Mouse (Mus musculus): ENCODE data around the gene Ccdc141. TPM values are rescaled to one million over a fixed set of nuclear protein-coding genes. Genes with fewer than 3 reads are reported as not detected.
A peak's percentile ranks its signal among the peaks of the same experiment; 100 is the strongest.

Gene Ccdc141
- polyA plus RNA-seq, 1 experiment from 2014 or later: 2.2 TPM

- WGBS: 20% methylated on average over 1 of the region's 1 CpGs
- ATAC-seq: no peak
- no peaks in the 10 kb centered on the region for H3K4me1 ChIP-seq (replicated peaks; ENCODE audit: control insufficient read depth, insufficient read depth, low read length)
- H3K27ac ChIP-seq (ENCODE audit: low read depth, low read length): no peak overlapping the region
- no peaks in the 10 kb centered on the region for H3K36me3 ChIP-seq (ENCODE audit: control insufficient read depth, insufficient read depth)
- no peak overlapping the region for H3K9ac ChIP-seq (ENCODE audit: low read depth, low read length)
- H3K4me3 ChIP-seq (ENCODE audit: low read depth, low read length): no peak overlapping the region
- H3K27me3 ChIP-seq (replicated peaks; ENCODE audit: control insufficient read depth, insufficient read depth, low read length): no peaks in the 10 kb centered on the region
- TF ChIP-seq CTCF (IDR thresholded peaks at IDR 0.05; ENCODE audit: low read depth): no peak
- H3K4me2 ChIP-seq (replicated peaks; ENCODE audit: low read depth): no peak overlapping the region
- no peaks in the 10 kb centered on the region for H3K9me3 ChIP-seq (ENCODE audit: control insufficient read depth)
These were observed 35.5 kb downstream of the Ccdc141 start for GRCm38 (mm10) chr2:77134906-77135305.

- Histone ChIP-seq H3K9ac (ENCODE audit: low read depth, low read length) (no peak overlapping the region), H3K4me2 (replicated peaks; ENCODE audit: low read depth) (no peak overlapping the region), H3K27ac (ENCODE audit: low read depth, low read length) (no peak overlapping the region), H3K4me3 (ENCODE audit: low read depth, low read length) (no peak overlapping the region), H3K27me3 (replicated peaks; ENCODE audit: control insufficient read depth, insufficient read depth, low read length) (no peaks in the 10 kb centered on the region), H3K9me3 (ENCODE audit: control insufficient read depth) (no peaks in the 10 kb centered on the region), H3K4me1 (replicated peaks; ENCODE audit: control insufficient read depth, insufficient read depth, low read length) (no peaks in the 10 kb centered on the region), H3K36me3 (ENCODE audit: control insufficient read depth, insufficient read depth) (no peaks in the 10 kb centered on the region)
- WGBS: 70% methylated on average over 1 of the region's 1 CpGs
- no peak for ATAC-seq
- TF ChIP-seq CTCF (IDR thresholded peaks at IDR 0.05; ENCODE audit: low read depth): no peak
These were observed 37.0 kb downstream of the Ccdc141 start for GRCm38 (mm10) chr2:77133407-77133806.

DNA sequence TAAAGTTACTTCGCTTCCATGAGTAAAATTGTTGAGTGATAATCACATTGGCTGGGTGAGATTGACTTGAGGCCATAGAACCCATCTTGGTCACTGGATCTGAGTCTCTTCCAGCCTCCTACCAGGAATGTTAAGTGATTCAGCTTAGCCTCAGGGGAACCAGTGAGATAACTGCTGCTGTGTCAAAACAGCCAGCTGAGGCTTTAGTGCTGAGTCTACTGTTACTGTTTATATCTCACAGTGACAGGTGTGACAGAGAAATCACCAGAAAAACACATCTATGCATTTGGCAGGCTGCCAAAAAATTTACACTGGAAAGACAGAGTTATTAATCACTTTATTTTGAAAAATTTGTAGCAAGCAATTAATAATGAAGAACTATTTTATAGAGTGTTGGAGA is 43.5 kb downstream of the Ccdc141 start:
- H3K9ac ChIP-seq (ENCODE audit: low read depth, low read length): no peak overlapping the region
- no peak overlapping the region for H3K27ac ChIP-seq (ENCODE audit: low read depth, low read length)
- H3K36me3 ChIP-seq (ENCODE audit: control insufficient read depth, insufficient read depth): no peaks in the 10 kb centered on the region
- no peak for TF ChIP-seq CTCF (IDR thresholded peaks at IDR 0.05; ENCODE audit: low read depth)
- no peaks in the 10 kb centered on the region for H3K27me3 ChIP-seq (replicated peaks; ENCODE audit: control insufficient read depth, insufficient read depth, low read length)
- no peak overlapping the region for H3K4me3 ChIP-seq (ENCODE audit: low read depth, low read length)
- no peak for ATAC-seq
- H3K4me2 ChIP-seq (replicated peaks; ENCODE audit: low read depth): no peak overlapping the region
- WGBS: 96% methylated on average over 1 of the region's 1 CpGs
- no peaks in the 10 kb centered on the region for H3K9me3 ChIP-seq (ENCODE audit: control insufficient read depth)
- H3K4me1 ChIP-seq (replicated peaks; ENCODE audit: control insufficient read depth, insufficient read depth, low read length): no peaks in the 10 kb centered on the region

GRCm38 (mm10) chr2:77118102-77118501 is 52.3 kb downstream of the Ccdc141 start:
- TF ChIP-seq CTCF (IDR thresholded peaks at IDR 0.05; ENCODE audit: low read depth): no peak
- WGBS: 29% methylated on average over 6 of the region's 6 CpGs
- Histone ChIP-seq H3K27me3 (replicated peaks; ENCODE audit: control insufficient read depth, insufficient read depth, low read length) (no peaks in the 10 kb centered on the region), H3K4me1 (replicated peaks; ENCODE audit: control insufficient read depth, insufficient read depth, low read length) (no peaks in the 10 kb centered on the region), H3K36me3 (ENCODE audit: control insufficient read depth, insufficient read depth) (no peaks in the 10 kb centered on the region), H3K9me3 (ENCODE audit: control insufficient read depth) (no peaks in the 10 kb centered on the region), H3K4me3 (ENCODE audit: low read depth, low read length) (no peak overlapping the region), H3K4me2 (replicated peaks; ENCODE audit: low read depth) (no peak overlapping the region), H3K27ac (ENCODE audit: low read depth, low read length) (no peak overlapping the region), H3K9ac (ENCODE audit: low read depth, low read length) (no peak overlapping the region)
- no peak for ATAC-seq

- no peaks in the 10 kb centered on the region for H3K36me3 ChIP-seq (ENCODE audit: control insufficient read depth, insufficient read depth)
- ATAC-seq: no peak
- H3K9ac ChIP-seq (ENCODE audit: low read depth, low read length): no peak overlapping the region
- no peaks in the 10 kb centered on the region for H3K9me3 ChIP-seq (ENCODE audit: control insufficient read depth)
- no peak overlapping the region for H3K4me3 ChIP-seq (ENCODE audit: low read depth, low read length)
- WGBS: 58% methylated on average over 2 of the region's 2 CpGs
- no peak overlapping the region for H3K4me2 ChIP-seq (replicated peaks; ENCODE audit: low read depth)
- TF ChIP-seq CTCF (IDR thresholded peaks at IDR 0.05; ENCODE audit: low read depth): no peak
- H3K27ac ChIP-seq (ENCODE audit: low read depth, low read length): no peak overlapping the region
- no peaks in the 10 kb centered on the region for H3K4me1 ChIP-seq (replicated peaks; ENCODE audit: control insufficient read depth, insufficient read depth, low read length)
- no peaks in the 10 kb centered on the region for H3K27me3 ChIP-seq (replicated peaks; ENCODE audit: control insufficient read depth, insufficient read depth, low read length)
These were observed 56.1 kb downstream of the Ccdc141 start for GRCm38 (mm10) chr2:77114335-77114734.

GRCm38 (mm10) chr2:77113867-77114266 is 56.6 kb downstream of the Ccdc141 start:
- H3K27ac ChIP-seq (ENCODE audit: low read depth, low read length): no peak overlapping the region
- H3K4me1 ChIP-seq (replicated peaks; ENCODE audit: control insufficient read depth, insufficient read depth, low read length): no peaks in the 10 kb centered on the region
- ATAC-seq: peak; percentile 97
- H3K4me3 ChIP-seq (ENCODE audit: low read depth, low read length): no peak overlapping the region
- H3K9ac ChIP-seq (ENCODE audit: low read depth, low read length): no peak overlapping the region
- H3K4me2 ChIP-seq (replicated peaks; ENCODE audit: low read depth): no peak overlapping the region
- 70% methylated on average over 8 of the region's 8 CpGs for WGBS
- H3K27me3 ChIP-seq (replicated peaks; ENCODE audit: control insufficient read depth, insufficient read depth, low read length): no peaks in the 10 kb centered on the region
- no peaks in the 10 kb centered on the region for H3K9me3 ChIP-seq (ENCODE audit: control insufficient read depth)
- TF ChIP-seq CTCF (IDR thresholded peaks at IDR 0.05; ENCODE audit: low read depth): no peak
- H3K36me3 ChIP-seq (ENCODE audit: control insufficient read depth, insufficient read depth): no peaks in the 10 kb centered on the region

DNA sequence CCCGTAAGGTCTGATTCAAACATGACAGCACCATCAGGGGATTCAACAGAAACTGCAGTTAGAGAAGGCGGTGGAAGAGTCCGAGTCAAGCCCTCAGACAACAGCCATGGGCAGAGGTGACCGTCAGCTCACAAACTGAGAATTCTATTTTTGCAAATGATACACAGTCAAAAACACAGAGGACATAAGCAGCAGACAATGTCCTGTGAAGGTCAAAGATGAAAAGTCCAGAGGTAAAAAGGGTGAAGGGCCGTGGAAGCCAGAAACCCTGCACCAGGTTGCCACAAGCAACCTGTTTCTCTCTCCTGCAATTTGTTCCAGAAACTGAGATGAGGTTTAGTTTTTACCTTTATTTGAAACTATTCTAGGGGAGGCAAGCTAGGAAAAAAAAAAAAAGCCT is 57.4 kb downstream of the Ccdc141 start:
- no peaks in the 10 kb centered on the region for H3K27me3 ChIP-seq (replicated peaks; ENCODE audit: control insufficient read depth, insufficient read depth, low read length)
- ATAC-seq: no peak
- no peak for TF ChIP-seq CTCF (IDR thresholded peaks at IDR 0.05; ENCODE audit: low read depth)
- H3K9ac ChIP-seq (ENCODE audit: low read depth, low read length): no peak overlapping the region
- H3K4me3 ChIP-seq (ENCODE audit: low read depth, low read length): no peak overlapping the region
- H3K4me1 ChIP-seq (replicated peaks; ENCODE audit: control insufficient read depth, insufficient read depth, low read length): no peaks in the 10 kb centered on the region
- no peak overlapping the region for H3K4me2 ChIP-seq (replicated peaks; ENCODE audit: low read depth)
- H3K9me3 ChIP-seq (ENCODE audit: control insufficient read depth): no peaks in the 10 kb centered on the region
- H3K36me3 ChIP-seq (ENCODE audit: control insufficient read depth, insufficient read depth): no peaks in the 10 kb centered on the region
- WGBS: 89% methylated on average over 5 of the region's 5 CpGs
- no peak overlapping the region for H3K27ac ChIP-seq (ENCODE audit: low read depth, low read length)

All from intestine, postnatal 0 days (tissue).